Mouse (Mus musculus): ENCODE measurements around the gene Rnf217. TPM values are rescaled to one million over a fixed set of nuclear protein-coding genes. Genes with fewer than 3 reads are reported as not detected.

The Rnf217 gene
- total RNA-seq, 2 experiments from 2014 or later = 12.9 to 14.3 TPM

- intact Hi-C loops (cut with DNase I) = no loop called here
- no peak for DNase-seq (ENCODE audit: extremely low spot score in 1 of 2, low spot score in 2 of 2)
Observed at GRCm38 (mm10) chr10:31573267-31573666, 35.7 kb downstream of the Rnf217 start.

GRCm38 (mm10) chr10:31557311-31557710 is 51.7 kb downstream of the Rnf217 start:
- intact Hi-C loops (cut with DNase I) = no loop called here
- DNase-seq (ENCODE audit: extremely low spot score in 1 of 2, low spot score in 2 of 2) = no peak

- DNase-seq (ENCODE audit: extremely low spot score in 1 of 2, low spot score in 2 of 2) = no peak
- intact Hi-C loops (cut with DNase I) = no loop called here
Observed at GRCm38 (mm10) chr10:31555433-31555960, 53.5 kb downstream of the Rnf217 start.

- no peak for DNase-seq (ENCODE audit: extremely low spot score in 1 of 2, low spot score in 2 of 2)
- intact Hi-C loops (cut with DNase I) = no loop called here
Observed at GRCm38 (mm10) chr10:31553302-31553701, 55.7 kb downstream of the Rnf217 start.

GRCm38 (mm10) chr10:31551850-31552249 is 57.1 kb downstream of the Rnf217 start:
- intact Hi-C loops (cut with DNase I) = no loop called here

GRCm38 (mm10) chr10:31551362-31551761 is 57.6 kb downstream of the Rnf217 start:
- DNase-seq (ENCODE audit: extremely low spot score in 1 of 2, low spot score in 2 of 2) = no peak
- intact Hi-C loops (cut with DNase I) = no loop called here

More at GRCm38 (mm10) chr10:31551850-31552249, 57.1 kb downstream of the Rnf217 start:
- no peak for DNase-seq (ENCODE audit: extremely low spot score in 1 of 2, low spot score in 2 of 2)

- DNase-seq (ENCODE audit: extremely low spot score in 1 of 2, low spot score in 2 of 2) = no peak
- intact Hi-C loops (cut with DNase I) = no loop called here
Observed at GRCm38 (mm10) chr10:31547156-31547555, 61.8 kb downstream of the Rnf217 start.

- DNase-seq (ENCODE audit: extremely low spot score in 1 of 2, low spot score in 2 of 2) = peak in 1 of 2 experiments; percentile 27
- intact Hi-C loops (cut with DNase I) = no loop called here
Observed at GRCm38 (mm10) chr10:31544149-31544942, 64.6 kb downstream of the Rnf217 start.

GRCm38 (mm10) chr10:31540518-31540917 is 68.5 kb downstream of the Rnf217 start:
- intact Hi-C loops (cut with DNase I) = no loop called here
- DNase-seq (ENCODE audit: extremely low spot score in 1 of 2, low spot score in 2 of 2) = no peak

- intact Hi-C loops (cut with DNase I) = no loop called here
- no peak for DNase-seq (ENCODE audit: extremely low spot score in 1 of 2, low spot score in 2 of 2)
Observed at GRCm38 (mm10) chr10:31539351-31539750, 69.6 kb downstream of the Rnf217 start.

- no peak for DNase-seq (ENCODE audit: extremely low spot score in 1 of 2, low spot score in 2 of 2)
- intact Hi-C loops (cut with DNase I) = no loop called here
Observed at GRCm38 (mm10) chr10:31538721-31539120, 70.3 kb downstream of the Rnf217 start.

GRCm38 (mm10) chr10:31538243-31538642 is 70.7 kb downstream of the Rnf217 start:
- intact Hi-C loops (cut with DNase I) = no loop called here
- DNase-seq (ENCODE audit: extremely low spot score in 1 of 2, low spot score in 2 of 2) = no peak

GRCm38 (mm10) chr10:31537213-31537612 is 71.8 kb downstream of the Rnf217 start:
- intact Hi-C loops (cut with DNase I) = no loop called here
- DNase-seq (ENCODE audit: extremely low spot score in 1 of 2, low spot score in 2 of 2) = no peak

GRCm38 (mm10) chr10:31535046-31535445 is 73.9 kb downstream of the Rnf217 start:
- intact Hi-C loops (cut with DNase I) = no loop called here
- DNase-seq (ENCODE audit: extremely low spot score in 1 of 2, low spot score in 2 of 2) = no peak

GRCm38 (mm10) chr10:31533270-31533826 is 75.6 kb downstream of the Rnf217 start:
- intact Hi-C loops (cut with DNase I) = no loop called here
- no peak for DNase-seq (ENCODE audit: extremely low spot score in 1 of 2, low spot score in 2 of 2)

- intact Hi-C loops (cut with DNase I) = no loop called here
- no peak for DNase-seq (ENCODE audit: extremely low spot score in 1 of 2, low spot score in 2 of 2)
Observed at GRCm38 (mm10) chr10:31532782-31533181, 76.2 kb downstream of the Rnf217 start.

- no peak for DNase-seq (ENCODE audit: extremely low spot score in 1 of 2, low spot score in 2 of 2)
- intact Hi-C loops (cut with DNase I) = no loop called here
Observed at GRCm38 (mm10) chr10:31528297-31528984, 80.5 kb downstream of the Rnf217 start.

- no peak for DNase-seq (ENCODE audit: extremely low spot score in 1 of 2, low spot score in 2 of 2)
- intact Hi-C loops (cut with DNase I) = no loop called here
Observed at GRCm38 (mm10) chr10:31525705-31526104, 83.3 kb downstream of the Rnf217 start.

GRCm38 (mm10) chr10:31519420-31519819 is 89.6 kb downstream of the Rnf217 start:
- no peak for DNase-seq (ENCODE audit: extremely low spot score in 1 of 2, low spot score in 2 of 2)
- intact Hi-C loops (cut with DNase I) = no loop called here

GRCm38 (mm10) chr10:31518210-31518609 is 90.8 kb downstream of the Rnf217 start:
- DNase-seq (ENCODE audit: extremely low spot score in 1 of 2, low spot score in 2 of 2) = no peak
- intact Hi-C loops (cut with DNase I) = no loop called here

All from left cerebral cortex, postnatal 10 days (tissue).